Mouse (Mus musculus): ENCODE data around the gene Hs6st3. TPM values are rescaled to one million over a fixed set of nuclear protein-coding genes. Genes with fewer than 3 reads are reported as not detected.
"Not testable (repeated sequence)": the region's sequence is repeated elsewhere in the genome, so short reads cannot be mapped to it uniquely, and the experiment has no call there.

The Hs6st3 gene
- polyA plus RNA-seq, 1 experiment from 2014 or later, result not detected

DNA sequence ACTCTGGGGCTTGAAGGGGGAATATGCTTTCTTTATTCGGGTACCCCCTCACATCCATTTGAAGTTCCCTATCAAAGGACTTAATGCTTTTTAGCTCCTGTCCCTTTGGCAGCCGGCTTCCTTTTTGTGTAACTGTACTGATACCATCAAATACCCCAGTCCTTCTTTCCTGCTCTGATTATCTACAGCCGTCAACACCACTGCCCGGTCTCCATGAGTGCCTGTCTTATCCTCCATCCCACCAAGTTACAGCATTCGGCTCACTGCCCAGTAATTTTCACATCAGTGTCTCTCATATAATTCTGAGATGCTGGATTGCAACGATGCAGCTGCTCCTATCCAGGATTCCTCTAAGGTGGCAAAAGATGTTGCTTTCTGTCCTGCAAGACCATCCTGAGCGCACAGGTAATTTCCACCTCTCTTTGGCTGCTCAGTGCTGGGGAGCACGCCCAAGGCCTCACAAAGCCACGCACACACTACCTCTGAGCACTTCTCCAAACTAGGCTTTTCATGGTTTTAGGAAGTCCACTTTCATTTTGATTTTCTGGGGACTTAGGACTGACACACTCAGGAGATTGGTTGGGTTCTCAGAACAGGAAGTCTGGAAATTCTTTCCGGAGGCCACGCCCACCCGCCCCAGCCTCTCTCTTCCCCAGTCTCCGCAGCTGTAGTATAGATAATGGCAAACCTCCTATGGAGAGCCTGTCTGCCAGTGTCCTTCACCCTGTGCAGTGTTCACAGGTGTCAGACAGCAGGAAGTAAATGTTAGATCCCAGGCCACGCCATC lies 122.2 kb downstream of the Hs6st3 start:
- Histone ChIP-seq H3K9ac (ENCODE audit: low read length) (no peak overlapping the region), H3K4me1 (ENCODE audit: control insufficient read depth, insufficient read depth, low read length) (peaks cover 7% of the 10 kb centered on the region), H3K27ac (ENCODE audit: low read length) (no peak overlapping the region), H3K27me3 (ENCODE audit: control insufficient read depth, insufficient read depth, low read length) (no peaks in the 10 kb centered on the region), H3K36me3 (ENCODE audit: control insufficient read depth, insufficient read depth) (no peaks in the 10 kb centered on the region), H3K9me3 (replicated peaks; ENCODE audit: control insufficient read depth, low read length) (no peaks in the 10 kb centered on the region), H3K4me3 (ENCODE audit: low read length) (0 out of 2 replicates have a peak overlapping the region, but pooled peaks have one; percentile 10), H3K4me2 (ENCODE audit: low read depth, low read length) (peak overlapping the region; percentile 51)
- WGBS, result 43% methylated on average over 14 of the region's 14 CpGs
- ATAC-seq (replicated peaks; ENCODE audit: extremely low read depth, insufficient read depth, low FRiP score), result peak; percentile 37

- H3K27ac ChIP-seq (ENCODE audit: low read length), result no peak overlapping the region
- no peak for ATAC-seq (replicated peaks; ENCODE audit: extremely low read depth, insufficient read depth, low FRiP score)
- no peak overlapping the region for H3K4me2 ChIP-seq (ENCODE audit: low read depth, low read length)
- no peaks in the 10 kb centered on the region for H3K9me3 ChIP-seq (replicated peaks; ENCODE audit: control insufficient read depth, low read length)
- H3K27me3 ChIP-seq (ENCODE audit: control insufficient read depth, insufficient read depth, low read length), result no peaks in the 10 kb centered on the region
- 68% methylated on average over 7 of the region's 7 CpGs for WGBS
- H3K9ac ChIP-seq (ENCODE audit: low read length), result no peak overlapping the region
- no peaks in the 10 kb centered on the region for H3K4me1 ChIP-seq (ENCODE audit: control insufficient read depth, insufficient read depth, low read length)
- H3K36me3 ChIP-seq (ENCODE audit: control insufficient read depth, insufficient read depth), result no peaks in the 10 kb centered on the region
- H3K4me3 ChIP-seq (ENCODE audit: low read length), result no peak overlapping the region
These were observed 128.2 kb downstream of the Hs6st3 start for GRCm38 (mm10) chr14:119266334-119266733.

GRCm38 (mm10) chr14:119273088-119273487 lies 134.9 kb downstream of the Hs6st3 start:
- Histone ChIP-seq H3K36me3 (ENCODE audit: control insufficient read depth, insufficient read depth) (no peaks in the 10 kb centered on the region), H3K4me1 (ENCODE audit: control insufficient read depth, insufficient read depth, low read length) (no peaks in the 10 kb centered on the region), H3K4me2 (ENCODE audit: low read depth, low read length) (no peak overlapping the region), H3K27ac (ENCODE audit: low read length) (no peak overlapping the region), H3K27me3 (ENCODE audit: control insufficient read depth, insufficient read depth, low read length) (no peaks in the 10 kb centered on the region), H3K9me3 (replicated peaks; ENCODE audit: control insufficient read depth, low read length) (no peaks in the 10 kb centered on the region), H3K4me3 (ENCODE audit: low read length) (no peak overlapping the region), H3K9ac (ENCODE audit: low read length) (no peak overlapping the region)
- no peak for ATAC-seq (replicated peaks; ENCODE audit: extremely low read depth, insufficient read depth, low FRiP score)
- 56% methylated on average over 7 of the region's 7 CpGs for WGBS

DNA sequence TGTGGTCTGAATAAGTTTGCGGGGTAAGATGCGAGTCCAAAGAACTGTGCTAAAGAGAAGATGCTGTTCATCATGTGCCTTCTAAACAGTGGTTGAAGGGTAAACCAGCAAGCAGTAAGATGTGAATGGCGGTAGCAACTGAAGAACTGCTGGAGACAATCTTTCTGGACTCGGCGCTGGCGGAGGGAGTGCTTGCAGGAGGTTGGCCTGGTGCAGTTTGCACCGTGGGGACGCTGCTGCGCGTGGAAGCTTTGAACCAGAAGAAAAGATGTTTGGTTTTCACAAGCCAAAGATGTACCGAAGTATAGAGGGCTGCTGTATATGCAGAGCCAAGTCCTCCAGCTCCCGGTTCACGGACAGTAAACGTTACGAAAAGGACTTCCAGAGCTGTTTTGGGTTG lies 140.0 kb downstream of the Hs6st3 start:
- 93% methylated on average over 10 of the region's 15 CpGs for WGBS
- not testable (repeated sequence) for H3K4me1 ChIP-seq (ENCODE audit: control insufficient read depth, insufficient read depth, low read length); H3K9me3 ChIP-seq (replicated peaks; ENCODE audit: control insufficient read depth, low read length); ATAC-seq (replicated peaks; ENCODE audit: extremely low read depth, insufficient read depth, low FRiP score); H3K36me3 ChIP-seq (ENCODE audit: control insufficient read depth, insufficient read depth); H3K27ac ChIP-seq (ENCODE audit: low read length); H3K9ac ChIP-seq (ENCODE audit: low read length); H3K27me3 ChIP-seq (ENCODE audit: control insufficient read depth, insufficient read depth, low read length); H3K4me3 ChIP-seq (ENCODE audit: low read length); H3K4me2 ChIP-seq (ENCODE audit: low read depth, low read length)

DNA sequence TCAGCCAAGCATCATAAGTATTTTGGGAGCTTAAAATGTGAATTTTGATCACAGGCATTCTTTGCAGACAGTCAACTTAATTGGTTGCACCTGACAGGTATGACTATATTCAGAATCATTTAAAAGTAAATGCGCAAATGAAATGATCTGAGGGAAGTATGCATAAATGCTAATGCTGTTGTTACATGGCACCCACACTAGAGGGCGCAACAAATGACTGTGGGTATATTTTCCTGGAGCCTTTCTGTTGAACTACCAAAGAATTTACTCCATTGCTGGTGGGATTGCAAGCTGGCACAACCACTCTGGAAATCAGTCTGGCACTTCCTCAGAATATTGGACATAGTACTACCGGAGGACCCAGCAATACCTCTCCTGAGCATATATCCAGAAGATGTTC lies 145.8 kb downstream of the Hs6st3 start:
- H3K36me3 ChIP-seq (ENCODE audit: control insufficient read depth, insufficient read depth), result no peaks in the 10 kb centered on the region
- no peaks in the 10 kb centered on the region for H3K9me3 ChIP-seq (replicated peaks; ENCODE audit: control insufficient read depth, low read length)
- H3K4me2 ChIP-seq (ENCODE audit: low read depth, low read length), result no peak overlapping the region
- 86% methylated on average over 3 of the region's 3 CpGs for WGBS
- H3K27me3 ChIP-seq (ENCODE audit: control insufficient read depth, insufficient read depth, low read length), result no peaks in the 10 kb centered on the region
- ATAC-seq (replicated peaks; ENCODE audit: extremely low read depth, insufficient read depth, low FRiP score), result no peak
- no peaks in the 10 kb centered on the region for H3K4me1 ChIP-seq (ENCODE audit: control insufficient read depth, insufficient read depth, low read length)
- H3K27ac ChIP-seq (ENCODE audit: low read length), result no peak overlapping the region
- H3K9ac ChIP-seq (ENCODE audit: low read length), result no peak overlapping the region
- H3K4me3 ChIP-seq (ENCODE audit: low read length), result no peak overlapping the region

DNA sequence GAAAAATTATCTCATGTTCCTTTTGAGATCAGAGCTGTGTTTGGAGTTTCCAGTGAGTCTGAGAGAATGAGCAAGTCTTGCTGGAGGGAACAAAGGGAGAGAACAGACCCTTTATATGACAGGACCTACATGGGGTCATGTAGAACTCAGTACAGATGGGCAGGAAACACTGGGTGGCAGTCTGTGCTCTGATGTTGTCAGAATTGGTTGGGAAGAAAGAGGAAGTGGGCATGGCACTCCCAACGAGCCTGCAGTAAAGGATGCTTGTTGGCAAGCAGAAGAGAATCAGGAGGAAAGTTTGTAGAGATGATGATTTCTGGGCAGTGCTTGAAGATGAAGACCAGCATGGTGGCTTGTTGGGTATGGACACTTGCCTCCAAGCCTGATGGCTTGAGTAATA lies 151.5 kb downstream of the Hs6st3 start:
- 23% methylated on average over 1 of the region's 1 CpGs for WGBS
- Histone ChIP-seq H3K27me3 (ENCODE audit: control insufficient read depth, insufficient read depth, low read length) (no peaks in the 10 kb centered on the region), H3K9ac (ENCODE audit: low read length) (no peak overlapping the region), H3K4me2 (ENCODE audit: low read depth, low read length) (no peak overlapping the region), H3K27ac (ENCODE audit: low read length) (no peak overlapping the region), H3K36me3 (ENCODE audit: control insufficient read depth, insufficient read depth) (no peaks in the 10 kb centered on the region), H3K4me3 (ENCODE audit: low read length) (no peak overlapping the region), H3K4me1 (ENCODE audit: control insufficient read depth, insufficient read depth, low read length) (no peaks in the 10 kb centered on the region), H3K9me3 (replicated peaks; ENCODE audit: control insufficient read depth, low read length) (no peaks in the 10 kb centered on the region)
- ATAC-seq (replicated peaks; ENCODE audit: extremely low read depth, insufficient read depth, low FRiP score), result no peak

GRCm38 (mm10) chr14:119294071-119294470 lies 155.9 kb downstream of the Hs6st3 start:
- H3K9me3 ChIP-seq (replicated peaks; ENCODE audit: control insufficient read depth, low read length), result no peaks in the 10 kb centered on the region
- no peak overlapping the region for H3K27ac ChIP-seq (ENCODE audit: low read length)
- H3K27me3 ChIP-seq (ENCODE audit: control insufficient read depth, insufficient read depth, low read length), result no peaks in the 10 kb centered on the region
- no peak overlapping the region for H3K9ac ChIP-seq (ENCODE audit: low read length)
- no peaks in the 10 kb centered on the region for H3K36me3 ChIP-seq (ENCODE audit: control insufficient read depth, insufficient read depth)
- ATAC-seq (replicated peaks; ENCODE audit: extremely low read depth, insufficient read depth, low FRiP score), result no peak
- H3K4me3 ChIP-seq (ENCODE audit: low read length), result no peak overlapping the region
- no peaks in the 10 kb centered on the region for H3K4me1 ChIP-seq (ENCODE audit: control insufficient read depth, insufficient read depth, low read length)
- WGBS, result 73% methylated on average over 6 of the region's 6 CpGs
- H3K4me2 ChIP-seq (ENCODE audit: low read depth, low read length), result no peak overlapping the region

- H3K4me2 ChIP-seq (ENCODE audit: low read depth, low read length), result no peak overlapping the region
- H3K27ac ChIP-seq (ENCODE audit: low read length), result no peak overlapping the region
- no peaks in the 10 kb centered on the region for H3K36me3 ChIP-seq (ENCODE audit: control insufficient read depth, insufficient read depth)
- 60% methylated on average over 3 of the region's 3 CpGs for WGBS
- H3K4me1 ChIP-seq (ENCODE audit: control insufficient read depth, insufficient read depth, low read length), result no peaks in the 10 kb centered on the region
- no peaks in the 10 kb centered on the region for H3K27me3 ChIP-seq (ENCODE audit: control insufficient read depth, insufficient read depth, low read length)
- H3K9ac ChIP-seq (ENCODE audit: low read length), result no peak overlapping the region
- H3K9me3 ChIP-seq (replicated peaks; ENCODE audit: control insufficient read depth, low read length), result no peaks in the 10 kb centered on the region
- no peak overlapping the region for H3K4me3 ChIP-seq (ENCODE audit: low read length)
- ATAC-seq (replicated peaks; ENCODE audit: extremely low read depth, insufficient read depth, low FRiP score), result no peak
These were observed 168.3 kb downstream of the Hs6st3 start for GRCm38 (mm10) chr14:119306461-119306860.

DNA sequence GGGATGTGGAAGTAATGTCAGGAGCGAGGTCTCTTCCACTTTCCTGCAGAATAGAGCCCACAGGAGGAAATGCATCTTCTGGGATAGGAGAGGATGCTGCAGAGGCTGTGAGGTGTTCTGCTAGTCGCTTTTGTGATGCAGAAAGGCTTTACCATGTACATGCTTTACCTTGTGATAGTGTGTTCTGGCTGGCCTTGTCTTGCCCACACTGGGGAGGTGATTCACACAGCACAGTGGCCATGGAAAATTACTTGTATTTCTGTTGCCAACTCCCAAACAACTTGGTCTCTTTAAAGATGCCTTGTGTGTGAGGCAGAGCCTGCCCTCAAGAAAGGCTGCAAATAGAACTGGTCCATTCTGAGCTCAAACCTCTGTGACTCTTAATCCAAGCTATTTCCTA lies 180.2 kb downstream of the Hs6st3 start:
- no peak for ATAC-seq (replicated peaks; ENCODE audit: extremely low read depth, insufficient read depth, low FRiP score)
- no peaks in the 10 kb centered on the region for H3K27me3 ChIP-seq (ENCODE audit: control insufficient read depth, insufficient read depth, low read length)
- H3K27ac ChIP-seq (ENCODE audit: low read length), result no peak overlapping the region
- H3K9me3 ChIP-seq (replicated peaks; ENCODE audit: control insufficient read depth, low read length), result no peaks in the 10 kb centered on the region
- 76% methylated on average over 2 of the region's 2 CpGs for WGBS
- no peaks in the 10 kb centered on the region for H3K4me1 ChIP-seq (ENCODE audit: control insufficient read depth, insufficient read depth, low read length)
- no peak overlapping the region for H3K9ac ChIP-seq (ENCODE audit: low read length)
- H3K4me3 ChIP-seq (ENCODE audit: low read length), result no peak overlapping the region
- H3K4me2 ChIP-seq (ENCODE audit: low read depth, low read length), result no peak overlapping the region
- no peaks in the 10 kb centered on the region for H3K36me3 ChIP-seq (ENCODE audit: control insufficient read depth, insufficient read depth)
